Mouse (Mus musculus) ES-E14 (cell line): Measurements from ENCODE around the gene Emilin2.

ENCODE experiments used
- CHD2 ChIP-seq: IDR thresholded peaks from 2 replicates; pipeline ENCODE4 v1.6.1; 2014; ENCODE audit warnings: mild to moderate bottlenecking, low read depth, low read length, inconsistent platforms
- HCFC1 ChIP-seq: IDR thresholded peaks from 2 replicates; pipeline ENCODE4 v1.6.1; 2012; ENCODE audit warnings: low read length, inconsistent platforms, borderline replicate concordance; ENCODE audit not compliant: insufficient read depth
- ZNF384 ChIP-seq: IDR thresholded peaks from 2 replicates; pipeline ENCODE4 v1.6.1; 2012; ENCODE audit warnings: low read depth, low read length, inconsistent platforms

GRCm38 (mm10) chr17:71300338-71300737 lies 11.4 kb downstream of the Emilin2 start:
- TF ChIP-seq CHD2 (no peak), ZNF384 (no peak), HCFC1 (no peak)
